Mouse (Mus musculus): ENCODE results near the gene Hdac7.

GRCm38 (mm10) chr15:97799446-97799845 lies 44.9 kb downstream of the Hdac7 start:
- TF ChIP-seq CTCF (conservative IDR thresholded peaks at IDR 0.05; ENCODE audit: low read length) (no peak), NANOG (IDR thresholded peaks at IDR 0.05; ENCODE audit: borderline replicate concordance, low read length) (no peak)

All from E14TG2a.4 (cell line).